Mouse (Mus musculus): ENCODE results near the gene Olfr1255. TPM values are rescaled to one million over a fixed set of nuclear protein-coding genes. Genes with fewer than 3 reads are reported as not detected.

Gene Olfr1255
- polyA plus RNA-seq (2015; fragmentation: Nextera tagmentation; extraction: Ambion mirVana): not detected in 2 replicates

- Histone ChIP-seq H3K27me3 (ENCODE audit: insufficient read depth, low read length) (no peaks in the 10 kb centered on the region), H3K9me3 (ENCODE audit: low read length) (no peaks in the 10 kb centered on the region), H3K4me3 (ENCODE audit: low read length) (no peak within 1 kb of the TSS), H3K9ac (replicated peaks; ENCODE audit: low read length) (no peak within 1 kb of the TSS), H3K27ac (ENCODE audit: low read length) (no peak within 1 kb of the TSS), H3K4me2 (replicated peaks; ENCODE audit: low read depth, low read length) (no peak within 1 kb of the TSS), H3K36me3 (ENCODE audit: insufficient read depth, low read length) (no peaks in the 10 kb centered on the region), H3K4me1 (ENCODE audit: insufficient read depth, low read length) (no peaks in the 10 kb centered on the region)
- no peak for ATAC-seq (ENCODE audit: low FRiP score, low TSS enrichment)
- 89% methylated on average over 3 of the region's 3 CpGs for WGBS
Measured at GRCm38 (mm10) chr2:89811751-89812150, at the start of gene Olfr1255. Gene Olfr1255 (plus strand): TSS chr2:89812051.

- Histone ChIP-seq H3K4me2 (replicated peaks; ENCODE audit: low read depth, low read length) (no peak within 1 kb of the TSS), H3K4me3 (ENCODE audit: low read length) (no peak within 1 kb of the TSS), H3K27me3 (ENCODE audit: insufficient read depth, low read length) (no peaks in the 10 kb centered on the region), H3K27ac (ENCODE audit: low read length) (no peak within 1 kb of the TSS), H3K9me3 (ENCODE audit: low read length) (no peaks in the 10 kb centered on the region), H3K4me1 (ENCODE audit: insufficient read depth, low read length) (no peaks in the 10 kb centered on the region), H3K9ac (replicated peaks; ENCODE audit: low read length) (no peak within 1 kb of the TSS), H3K36me3 (ENCODE audit: insufficient read depth, low read length) (no peaks in the 10 kb centered on the region)
- no peak for ATAC-seq (ENCODE audit: low FRiP score, low TSS enrichment)
Measured at GRCm38 (mm10) chr2:89793519-89793918, 18.3 kb upstream of the Olfr1255 start, which contains the start of gene Olfr1254. Gene Olfr1254 (minus strand): TSS chr2:89793619.

DNA sequence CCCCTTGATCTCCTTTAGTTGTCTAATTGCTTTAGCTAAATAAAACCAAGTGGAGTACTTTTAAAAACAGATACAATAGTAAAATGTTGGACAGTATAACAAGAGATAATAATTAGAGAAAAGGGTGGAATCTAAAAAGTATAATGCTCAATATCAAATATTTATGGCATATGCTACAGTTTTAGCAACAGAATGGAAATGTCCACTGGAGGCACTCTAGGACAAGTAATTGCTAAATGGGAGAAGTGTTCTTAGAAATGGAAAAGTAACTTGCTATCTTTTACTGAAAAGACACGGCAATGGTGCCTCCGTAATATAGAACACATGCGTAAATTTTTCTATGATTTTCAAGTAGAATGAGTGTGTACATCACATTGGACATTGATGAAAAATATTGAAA is 12.3 kb upstream of the Olfr1255 start:
- H3K9ac ChIP-seq (replicated peaks; ENCODE audit: low read length): no peak overlapping the region
- 91% methylated on average over 3 of the region's 3 CpGs for WGBS
- no peak overlapping the region for H3K4me3 ChIP-seq (ENCODE audit: low read length)
- H3K4me1 ChIP-seq (ENCODE audit: insufficient read depth, low read length): no peaks in the 10 kb centered on the region
- no peaks in the 10 kb centered on the region for H3K9me3 ChIP-seq (ENCODE audit: low read length)
- no peak overlapping the region for H3K27ac ChIP-seq (ENCODE audit: low read length)
- H3K27me3 ChIP-seq (ENCODE audit: insufficient read depth, low read length): no peaks in the 10 kb centered on the region
- H3K36me3 ChIP-seq (ENCODE audit: insufficient read depth, low read length): no peaks in the 10 kb centered on the region
- H3K4me2 ChIP-seq (replicated peaks; ENCODE audit: low read depth, low read length): no peak overlapping the region
- no peak for ATAC-seq (ENCODE audit: low FRiP score, low TSS enrichment)

GRCm38 (mm10) chr2:89810751-89811150 is 1.1 kb upstream of the Olfr1255 start:
- no peak overlapping the region for H3K4me2 ChIP-seq (replicated peaks; ENCODE audit: low read depth, low read length)
- no peaks in the 10 kb centered on the region for H3K36me3 ChIP-seq (ENCODE audit: insufficient read depth, low read length)
- no peaks in the 10 kb centered on the region for H3K9me3 ChIP-seq (ENCODE audit: low read length)
- H3K4me1 ChIP-seq (ENCODE audit: insufficient read depth, low read length): no peaks in the 10 kb centered on the region
- 87% methylated on average over 2 of the region's 2 CpGs for WGBS
- H3K9ac ChIP-seq (replicated peaks; ENCODE audit: low read length): no peak overlapping the region
- H3K27ac ChIP-seq (ENCODE audit: low read length): no peak overlapping the region
- no peaks in the 10 kb centered on the region for H3K27me3 ChIP-seq (ENCODE audit: insufficient read depth, low read length)
- ATAC-seq (ENCODE audit: low FRiP score, low TSS enrichment): no peak
- no peak overlapping the region for H3K4me3 ChIP-seq (ENCODE audit: low read length)

DNA sequence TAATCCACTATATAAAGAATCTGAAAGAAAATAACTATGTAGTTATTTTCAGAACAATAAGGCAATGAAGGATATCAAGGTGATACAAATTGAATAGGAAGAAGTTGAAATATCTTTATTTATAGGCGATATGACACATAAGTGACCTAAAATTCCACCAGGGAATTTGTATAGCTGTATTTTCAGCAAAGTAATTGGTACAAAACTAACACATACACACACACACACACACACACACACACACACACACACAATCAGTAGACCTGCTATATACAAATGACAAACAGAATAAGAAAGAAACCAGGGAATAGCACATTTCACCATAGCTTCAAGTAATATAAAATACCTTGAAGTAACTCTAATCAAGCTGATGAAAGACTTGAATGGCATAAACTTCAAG is 8.4 kb downstream of the Olfr1255 start:
- Histone ChIP-seq H3K4me1 (ENCODE audit: insufficient read depth, low read length) (no peaks in the 10 kb centered on the region), H3K4me3 (ENCODE audit: low read length) (no peak overlapping the region), H3K9ac (replicated peaks; ENCODE audit: low read length) (no peak overlapping the region), H3K36me3 (ENCODE audit: insufficient read depth, low read length) (no peaks in the 10 kb centered on the region), H3K27ac (ENCODE audit: low read length) (no peak overlapping the region), H3K4me2 (replicated peaks; ENCODE audit: low read depth, low read length) (no peak overlapping the region), H3K27me3 (ENCODE audit: insufficient read depth, low read length) (no peaks in the 10 kb centered on the region), H3K9me3 (ENCODE audit: low read length) (no peaks in the 10 kb centered on the region)
- no peak for ATAC-seq (ENCODE audit: low FRiP score, low TSS enrichment)
- WGBS: 86% methylated on average over 1 of the region's 1 CpGs

GRCm38 (mm10) chr2:89841455-89841854 is 29.6 kb downstream of the Olfr1255 start, which contains the start of gene Olfr1256:
Gene Olfr1256 (minus strand): TSS chr2:89841555.
- ATAC-seq (ENCODE audit: low FRiP score, low TSS enrichment): no peak
- no peak within 1 kb of the TSS for H3K9ac ChIP-seq (replicated peaks; ENCODE audit: low read length)
- H3K4me2 ChIP-seq (replicated peaks; ENCODE audit: low read depth, low read length): no peak within 1 kb of the TSS
- no peaks in the 10 kb centered on the region for H3K9me3 ChIP-seq (ENCODE audit: low read length)
- no peaks in the 10 kb centered on the region for H3K27me3 ChIP-seq (ENCODE audit: insufficient read depth, low read length)
- H3K27ac ChIP-seq (ENCODE audit: low read length): no peak within 1 kb of the TSS
- H3K36me3 ChIP-seq (ENCODE audit: insufficient read depth, low read length): no peaks in the 10 kb centered on the region
- H3K4me3 ChIP-seq (ENCODE audit: low read length): no peak within 1 kb of the TSS
- 31% methylated on average over 2 of the region's 2 CpGs for WGBS
- no peaks in the 10 kb centered on the region for H3K4me1 ChIP-seq (ENCODE audit: insufficient read depth, low read length)

DNA sequence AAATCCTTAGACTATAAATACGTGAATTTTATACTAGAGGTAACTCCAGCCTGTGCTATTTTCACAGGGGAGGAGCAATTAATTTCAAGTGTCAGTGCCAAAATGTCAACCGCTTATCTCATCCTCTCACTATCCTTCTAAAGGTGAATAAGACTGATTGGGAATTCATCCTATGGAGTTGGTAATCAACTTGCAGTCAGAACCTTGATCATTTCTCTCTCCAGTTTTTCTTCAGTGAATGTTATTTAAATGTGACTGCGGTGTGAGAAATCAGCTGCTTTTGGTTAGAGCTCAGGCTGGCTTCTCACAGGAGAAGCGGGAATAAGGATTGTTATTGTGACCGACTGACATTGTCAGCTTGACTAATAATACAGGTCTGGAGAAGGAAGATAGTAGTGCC is 36.3 kb downstream of the Olfr1255 start, which contains the start of gene Olfr48:
Olfr48 (minus strand) TSS at position 101 of the 400 bp plus-strand sequence.
- 86% methylated on average over 5 of the region's 5 CpGs for WGBS
- Histone ChIP-seq H3K27ac (ENCODE audit: low read length) (no peak within 1 kb of the TSS), H3K27me3 (ENCODE audit: insufficient read depth, low read length) (no peaks in the 10 kb centered on the region), H3K9ac (replicated peaks; ENCODE audit: low read length) (no peak within 1 kb of the TSS), H3K4me3 (ENCODE audit: low read length) (no peak within 1 kb of the TSS), H3K36me3 (ENCODE audit: insufficient read depth, low read length) (no peaks in the 10 kb centered on the region), H3K9me3 (ENCODE audit: low read length) (no peaks in the 10 kb centered on the region), H3K4me2 (replicated peaks; ENCODE audit: low read depth, low read length) (no peak within 1 kb of the TSS), H3K4me1 (ENCODE audit: insufficient read depth, low read length) (no peaks in the 10 kb centered on the region)
- ATAC-seq (ENCODE audit: low FRiP score, low TSS enrichment): no peak

GRCm38 (mm10) chr2:89849230-89849629 is 37.4 kb downstream of the Olfr1255 start:
- no peak overlapping the region for H3K27ac ChIP-seq (ENCODE audit: low read length)
- H3K27me3 ChIP-seq (ENCODE audit: insufficient read depth, low read length): no peaks in the 10 kb centered on the region
- no peaks in the 10 kb centered on the region for H3K36me3 ChIP-seq (ENCODE audit: insufficient read depth, low read length)
- no peaks in the 10 kb centered on the region for H3K9me3 ChIP-seq (ENCODE audit: low read length)
- H3K4me3 ChIP-seq (ENCODE audit: low read length): no peak overlapping the region
- H3K9ac ChIP-seq (replicated peaks; ENCODE audit: low read length): no peak overlapping the region
- ATAC-seq (ENCODE audit: low FRiP score, low TSS enrichment): no peak
- no peak overlapping the region for H3K4me2 ChIP-seq (replicated peaks; ENCODE audit: low read depth, low read length)
- no peaks in the 10 kb centered on the region for H3K4me1 ChIP-seq (ENCODE audit: insufficient read depth, low read length)
- WGBS: 86% methylated on average over 1 of the region's 1 CpGs

Other genes with a start within 250 kb of the Olfr1255 start
- not detected in 2 replicates for gene Olfr1245, start 233.6 kb upstream of the Olfr1255 start, polyA plus RNA-seq (2015; fragmentation: Nextera tagmentation; extraction: Ambion mirVana)
- not detected in 2 replicates for gene Olfr1246, start 218.9 kb upstream of the Olfr1255 start, polyA plus RNA-seq (2015; fragmentation: Nextera tagmentation; extraction: Ambion mirVana)
- gene Olfr1247, start 197.9 kb upstream of the Olfr1255 start, polyA plus RNA-seq (2015; fragmentation: Nextera tagmentation; extraction: Ambion mirVana): not detected in 2 replicates
- gene Olfr1248, start 193.8 kb upstream of the Olfr1255 start, polyA plus RNA-seq (2015; fragmentation: Nextera tagmentation; extraction: Ambion mirVana): not detected in 2 replicates
- not detected in 2 replicates for gene Olfr1249, start 177.1 kb upstream of the Olfr1255 start, polyA plus RNA-seq (2015; fragmentation: Nextera tagmentation; extraction: Ambion mirVana)
- not detected in 2 replicates for gene Olfr1250, start 150.6 kb upstream of the Olfr1255 start, polyA plus RNA-seq (2015; fragmentation: Nextera tagmentation; extraction: Ambion mirVana)
- not detected in 2 replicates for gene Olfr1251, start 140.1 kb upstream of the Olfr1255 start, polyA plus RNA-seq (2015; fragmentation: Nextera tagmentation; extraction: Ambion mirVana)
- gene Olfr1252, start 87.0 kb upstream of the Olfr1255 start, polyA plus RNA-seq (2015; fragmentation: Nextera tagmentation; extraction: Ambion mirVana): not detected in 2 replicates
- gene Olfr1253, start 55.0 kb upstream of the Olfr1255 start, polyA plus RNA-seq (2015; fragmentation: Nextera tagmentation; extraction: Ambion mirVana): not detected in 2 replicates
- not detected in 2 replicates for gene Olfr1254, start 18.4 kb upstream of the Olfr1255 start, polyA plus RNA-seq (2015; fragmentation: Nextera tagmentation; extraction: Ambion mirVana)
- gene Olfr1256, start 29.5 kb downstream of the Olfr1255 start, polyA plus RNA-seq (2015; fragmentation: Nextera tagmentation; extraction: Ambion mirVana): not detected in 2 replicates
- not detected in 2 replicates for gene Olfr48, start 36.2 kb downstream of the Olfr1255 start, polyA plus RNA-seq (2015; fragmentation: Nextera tagmentation; extraction: Ambion mirVana)
- not detected in 2 replicates for gene Olfr1257, start 66.4 kb downstream of the Olfr1255 start, polyA plus RNA-seq (2015; fragmentation: Nextera tagmentation; extraction: Ambion mirVana)
- not detected in 2 replicates for gene Olfr1258, start 115.3 kb downstream of the Olfr1255 start, polyA plus RNA-seq (2015; fragmentation: Nextera tagmentation; extraction: Ambion mirVana)
- not detected in 2 replicates for gene Olfr1259, start 136.6 kb downstream of the Olfr1255 start, polyA plus RNA-seq (2015; fragmentation: Nextera tagmentation; extraction: Ambion mirVana)
- gene Olfr1260, start 162.3 kb downstream of the Olfr1255 start, polyA plus RNA-seq (2015; fragmentation: Nextera tagmentation; extraction: Ambion mirVana): not detected in 2 replicates
- not detected in 2 replicates for gene Olfr1261, start 179.2 kb downstream of the Olfr1255 start, polyA plus RNA-seq (2015; fragmentation: Nextera tagmentation; extraction: Ambion mirVana)
- gene Olfr1262, start 188.1 kb downstream of the Olfr1255 start, polyA plus RNA-seq (2015; fragmentation: Nextera tagmentation; extraction: Ambion mirVana): not detected in 2 replicates
- not detected in 2 replicates for gene Olfr1263, start 200.1 kb downstream of the Olfr1255 start, polyA plus RNA-seq (2015; fragmentation: Nextera tagmentation; extraction: Ambion mirVana)
- not detected in 2 replicates for gene Olfr1264, start 213.5 kb downstream of the Olfr1255 start, polyA plus RNA-seq (2015; fragmentation: Nextera tagmentation; extraction: Ambion mirVana)
- not detected in 2 replicates for gene Olfr1265, start 223.3 kb downstream of the Olfr1255 start, polyA plus RNA-seq (2015; fragmentation: Nextera tagmentation; extraction: Ambion mirVana)